Mouse (Mus musculus) CD8-positive naive resting alpha-beta T cell, adult 57 days (primary cell): Measurements from ENCODE around the gene Hspb8. TPM values are rescaled to one million over a fixed set of nuclear protein-coding genes. Genes with fewer than 3 reads are reported as not detected.

Source experiments
- total RNA-seq: library from RNA; stranded (reverse); gene quantifications from one replicate; pipeline ENCODE4 v1.2.4, GENCODE M21; 2023

Hspb8 gene
- total RNA-seq = not detected

GRCm38 (mm10) chr5:116422699-116423201, at the start of gene Hspb8:
Gene Hspb8 (minus strand): TSS chr5:116422864.

Other genes starting within 250 kb of the Hspb8 start
- not detected for gene Ccdc60, start 133.9 kb downstream of the Hspb8 start, total RNA-seq
- gene Srrm4, start 169.0 kb upstream of the Hspb8 start, total RNA-seq = not detected